Mouse (Mus musculus) c-Kit-positive CD71-positive TER-119-negative erythroid progenitor cells, embryonic 14.5 days (primary cell): ENCODE data around the gene Adamts1.

Experiments used
- DNase-seq: peaks from one replicate; pipeline ENCODE4 v3.0.0-alpha.2; 2013; ENCODE audit warnings: low read depth

Adamts1 gene

DNA sequence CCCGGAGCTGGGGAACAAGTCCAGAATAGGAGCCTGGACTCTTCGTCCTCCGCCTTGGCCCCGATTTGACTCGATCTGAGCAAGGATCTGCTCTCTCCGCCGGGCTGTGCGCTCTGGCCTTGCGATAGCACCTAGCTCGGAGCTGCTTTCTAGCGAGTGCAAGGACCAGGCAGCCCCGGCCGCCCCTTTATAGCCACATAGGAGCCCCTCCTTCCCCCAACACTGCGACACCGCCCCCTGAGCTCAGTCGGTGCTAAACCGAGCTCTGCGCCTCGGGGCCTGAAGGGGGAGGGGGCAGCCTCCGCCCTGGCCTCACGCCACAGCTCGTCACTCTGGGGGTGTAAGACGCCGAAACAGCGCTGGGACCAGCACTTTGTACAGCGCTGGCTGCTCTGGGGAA lies at the start of gene Adamts1:
Gene Adamts1 (minus strand): TSS at position 160 of the 400 bp plus-strand sequence.
- no peak for DNase-seq

DNA sequence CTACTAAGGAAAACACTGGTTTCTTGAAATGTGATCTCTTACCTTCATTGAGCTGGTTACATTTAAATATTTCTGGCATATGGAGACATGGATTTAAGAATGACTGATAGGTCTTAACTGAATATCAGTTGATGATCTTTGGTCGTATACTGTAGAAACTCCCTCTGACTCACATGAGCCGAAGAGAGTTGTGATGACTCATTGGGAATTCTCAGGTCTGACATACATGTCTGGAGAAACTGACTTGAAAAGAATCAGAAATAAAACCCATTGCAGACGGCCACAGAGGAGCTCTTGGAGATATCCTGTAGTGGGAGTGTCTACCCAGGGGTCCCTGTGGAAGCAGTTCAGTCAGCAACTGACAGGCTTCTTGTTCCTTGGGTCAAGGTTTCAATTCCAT lies 24.2 kb upstream of the Adamts1 start:
- no peak for DNase-seq

DNA sequence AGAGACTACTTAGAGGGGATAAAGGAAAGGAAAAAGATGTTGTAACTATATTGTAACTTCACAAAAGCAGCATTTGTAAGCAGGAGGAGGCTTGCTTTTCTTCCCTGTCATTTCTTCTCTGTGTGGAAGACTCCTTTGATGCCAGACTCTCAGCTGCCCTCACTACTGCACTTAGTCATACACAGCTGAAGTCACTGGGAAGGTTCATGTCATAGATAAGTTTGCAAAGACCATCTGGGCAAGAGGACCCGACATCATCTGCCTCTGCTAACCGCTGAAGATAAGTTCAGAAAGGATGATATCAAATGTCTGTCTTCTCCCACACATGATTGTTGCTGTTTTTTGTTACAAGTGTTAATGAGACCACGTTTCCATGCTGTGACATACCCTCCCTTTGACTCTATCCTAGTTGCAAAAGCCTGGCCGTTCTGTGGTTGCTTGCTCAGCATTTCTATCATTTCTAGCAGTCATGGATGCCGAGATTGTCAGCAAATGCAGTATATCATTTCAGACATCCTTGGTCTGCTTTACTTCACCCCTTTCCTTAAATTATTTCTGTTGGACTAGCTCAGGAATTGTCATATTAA lies 19.5 kb upstream of the Adamts1 start:
- no peak for DNase-seq

DNA sequence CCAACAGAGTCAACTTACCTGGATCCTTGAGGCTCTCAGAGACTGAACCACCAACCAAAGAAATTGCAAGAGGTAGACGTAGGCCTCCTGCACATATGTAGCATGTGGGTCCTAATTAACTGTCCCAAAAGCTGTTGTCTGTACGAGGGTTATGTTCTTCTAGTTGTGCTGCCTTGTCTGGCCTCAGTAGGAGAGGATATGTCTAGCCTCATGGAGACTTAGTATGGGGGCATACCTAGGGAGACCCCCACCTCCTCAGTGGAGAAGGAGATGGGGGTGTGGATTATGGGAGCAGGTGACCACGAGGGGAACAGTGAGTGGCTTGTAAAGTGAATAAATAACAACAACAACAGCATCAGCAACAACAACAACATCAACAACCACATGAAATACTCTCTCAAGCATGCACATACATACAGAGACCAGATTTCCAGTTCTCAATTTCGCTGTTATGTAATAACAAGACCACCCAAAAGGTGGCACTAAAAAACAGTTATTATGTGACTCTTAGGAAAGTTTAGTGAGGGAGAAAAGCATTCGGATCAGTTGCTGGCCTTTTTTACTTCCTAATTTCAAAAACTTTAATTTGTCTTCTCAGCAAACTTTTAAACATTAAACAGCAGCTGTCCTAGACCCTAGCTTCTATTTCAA lies 17.0 kb upstream of the Adamts1 start:
- no peak for DNase-seq

DNA sequence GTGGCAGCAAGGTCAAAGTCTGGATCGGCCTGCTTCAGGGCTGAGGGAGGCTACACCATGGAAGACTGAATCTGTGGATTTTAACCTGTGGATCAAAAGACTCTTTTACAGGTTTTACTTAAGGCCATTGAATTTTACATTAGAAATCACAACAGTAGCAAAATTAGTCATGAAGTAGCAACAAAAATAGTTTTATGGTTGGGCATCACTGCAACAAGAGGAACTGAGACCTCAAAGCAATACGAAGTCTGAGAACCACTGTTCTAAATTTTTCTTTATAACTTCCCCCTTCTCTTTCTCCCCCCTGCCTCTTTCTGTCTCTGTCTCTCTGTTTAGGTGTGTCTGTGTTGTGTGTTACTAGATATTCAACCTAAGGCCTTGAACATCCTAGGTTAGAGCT lies 11.2 kb upstream of the Adamts1 start:
- no peak for DNase-seq

DNA sequence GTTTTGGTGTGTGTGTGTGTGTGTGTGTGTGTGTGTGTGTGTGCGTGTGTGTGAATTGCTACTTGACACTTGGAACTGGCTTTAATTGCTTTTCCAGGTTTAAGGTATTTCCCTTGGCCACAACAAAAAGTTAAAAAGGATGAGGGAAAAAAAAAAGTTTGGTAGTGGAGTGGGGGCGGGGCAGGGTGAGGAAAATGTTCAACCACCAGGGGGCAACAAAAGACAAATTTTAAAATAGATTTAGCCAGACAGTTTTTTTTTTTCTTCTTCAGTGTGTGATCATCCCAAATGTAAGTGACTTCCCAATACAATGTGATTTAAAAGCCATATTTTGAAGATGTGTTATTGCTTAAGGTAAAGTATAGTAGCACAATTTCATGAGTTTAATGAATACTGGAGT lies 4.7 kb upstream of the Adamts1 start:
- no peak for DNase-seq

DNA sequence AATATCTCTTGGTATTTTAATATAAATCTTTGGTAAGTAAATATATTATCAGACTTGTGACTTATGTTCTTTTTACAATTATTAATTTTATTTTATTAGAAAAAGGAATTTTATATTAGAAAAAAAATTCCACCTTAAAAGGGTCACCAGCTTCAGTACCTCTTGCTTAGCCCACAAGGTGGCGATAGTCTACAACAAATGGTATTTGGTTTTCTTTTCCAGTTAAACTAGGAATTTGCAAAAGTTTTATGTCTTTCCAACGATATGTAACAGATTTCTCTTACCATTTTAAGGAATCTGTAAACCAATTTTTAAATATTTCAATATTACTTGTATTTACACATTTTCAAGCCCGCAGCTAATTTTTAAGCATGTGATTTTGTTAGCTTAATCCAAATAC lies 4.2 kb upstream of the Adamts1 start:
- no peak for DNase-seq

DNA sequence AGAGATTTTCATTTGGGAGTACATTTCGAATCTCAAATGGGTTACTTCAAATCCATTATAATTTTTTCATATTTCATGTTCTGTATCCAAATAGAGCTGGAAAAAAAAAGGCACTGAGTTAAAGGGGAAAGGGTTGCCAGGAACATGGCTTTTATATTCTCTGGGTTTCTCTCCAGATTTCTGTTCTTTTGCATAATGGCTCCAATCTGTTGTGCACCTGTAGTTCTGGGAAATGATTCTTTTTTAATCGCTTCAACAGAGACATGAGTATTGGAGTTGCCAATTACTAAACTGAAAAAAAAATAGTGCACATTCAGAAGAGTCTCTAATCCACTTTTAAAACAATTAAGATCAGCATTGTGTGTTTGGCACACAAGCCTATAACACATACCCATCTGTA lies 2.7 kb upstream of the Adamts1 start:
- DNase-seq = no peak

DNA sequence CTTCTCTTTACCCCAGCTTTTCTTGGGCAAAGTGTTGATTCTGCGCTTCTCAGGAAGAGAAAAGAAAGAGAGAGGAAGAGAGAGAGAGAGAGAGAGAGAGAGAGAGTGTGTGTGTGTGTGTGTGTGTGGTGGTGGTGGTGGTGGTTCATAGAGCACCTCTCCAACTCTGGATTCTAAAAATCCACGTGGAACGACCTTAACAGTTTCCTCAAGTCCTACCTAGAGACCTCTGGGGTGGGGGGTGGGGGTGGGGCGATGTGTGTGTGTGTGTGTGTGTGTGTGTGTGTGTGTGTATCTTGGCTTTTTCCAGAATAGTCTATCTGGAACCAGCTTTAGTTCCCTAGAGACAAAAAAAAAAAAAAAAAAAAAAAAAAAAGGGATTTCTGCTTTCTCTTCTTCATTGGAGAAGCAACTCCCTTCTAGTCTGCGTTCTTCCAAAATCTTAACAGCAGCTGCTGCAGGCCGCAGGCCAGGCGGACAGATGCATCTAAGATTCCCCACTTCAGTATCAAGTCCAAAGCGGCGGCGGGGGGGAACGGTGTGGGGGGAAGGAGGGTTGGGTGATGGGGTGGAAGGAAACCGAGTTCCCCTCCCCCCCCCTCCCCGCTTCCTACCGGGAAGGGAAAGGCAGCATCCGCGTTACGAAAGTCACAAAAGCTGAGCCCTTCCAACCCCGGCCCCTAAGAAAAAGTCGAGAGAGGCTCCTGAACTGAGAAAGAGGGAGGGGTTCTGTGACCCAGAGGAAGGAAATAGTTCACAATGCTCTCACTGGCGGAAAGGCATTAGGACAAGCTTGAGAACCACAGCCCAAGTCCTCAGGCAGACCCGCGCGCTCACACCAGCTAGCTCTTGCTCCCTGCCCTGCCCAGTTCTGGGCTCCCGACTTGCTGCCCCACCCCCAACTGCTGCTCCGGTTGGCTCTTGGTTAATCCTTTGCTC lies 969 bp upstream of the Adamts1 start:
- DNase-seq = no peak

DNA sequence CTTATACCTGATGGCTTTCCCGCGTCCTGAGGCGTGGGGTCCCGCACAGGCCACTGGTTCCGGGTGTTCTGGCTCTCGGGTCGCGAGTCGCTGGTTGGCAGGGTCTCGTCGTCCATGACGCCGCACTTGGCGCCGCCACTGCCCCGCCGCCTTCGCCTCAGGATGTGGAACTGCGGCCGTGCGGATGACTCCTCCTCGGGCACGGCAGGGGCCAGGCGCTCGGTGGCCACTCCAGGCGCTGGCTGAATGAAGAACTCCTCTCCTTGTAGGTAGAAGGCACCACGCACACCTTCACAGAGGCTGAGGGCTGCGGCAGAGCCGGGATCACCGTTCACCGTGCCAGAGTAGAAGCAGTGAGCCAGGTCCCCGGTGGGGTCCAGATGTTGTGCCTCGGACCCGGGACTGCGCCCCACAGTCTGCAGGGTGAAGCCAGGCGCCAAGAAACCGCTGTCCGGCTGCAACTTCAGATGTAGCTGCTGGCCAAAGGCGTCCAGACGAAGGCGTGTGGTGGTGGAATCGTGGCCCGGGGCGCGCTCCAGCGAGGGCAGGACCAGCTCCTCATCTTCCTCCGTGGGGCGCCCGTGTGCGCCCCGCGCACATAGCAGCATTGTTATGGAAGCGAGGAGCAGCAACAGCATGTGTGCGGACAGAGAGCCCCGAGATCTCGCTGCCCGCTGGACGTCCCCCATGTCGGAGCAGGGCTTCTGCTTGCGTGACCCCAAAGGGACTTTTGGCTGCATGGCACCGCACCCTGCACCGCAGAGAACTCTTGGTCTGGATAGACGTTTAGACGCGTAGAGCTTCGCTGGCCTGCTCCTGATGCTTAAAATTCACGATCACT lies 722 bp downstream of the Adamts1 start:
- DNase-seq = no peak

DNA sequence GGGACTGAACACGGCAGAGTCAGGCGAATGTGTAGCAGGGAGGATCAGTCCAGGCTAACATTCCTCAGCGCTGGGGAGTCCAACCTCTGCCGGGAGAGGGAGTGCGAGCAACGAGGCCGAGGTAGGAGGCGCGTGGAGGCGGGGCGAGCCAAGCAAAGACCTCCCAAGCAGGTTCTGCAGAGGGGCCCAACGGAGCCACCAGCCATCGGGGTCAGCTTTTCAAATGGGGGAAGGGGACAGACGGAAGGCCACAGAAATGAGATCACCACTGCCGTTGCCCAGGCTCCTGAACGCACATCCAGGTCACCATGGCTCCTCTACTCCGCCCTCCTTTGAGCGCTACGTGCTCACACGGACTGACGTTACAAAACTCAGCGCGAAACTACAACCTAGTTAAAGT lies 1.7 kb downstream of the Adamts1 start:
- no peak for DNase-seq

DNA sequence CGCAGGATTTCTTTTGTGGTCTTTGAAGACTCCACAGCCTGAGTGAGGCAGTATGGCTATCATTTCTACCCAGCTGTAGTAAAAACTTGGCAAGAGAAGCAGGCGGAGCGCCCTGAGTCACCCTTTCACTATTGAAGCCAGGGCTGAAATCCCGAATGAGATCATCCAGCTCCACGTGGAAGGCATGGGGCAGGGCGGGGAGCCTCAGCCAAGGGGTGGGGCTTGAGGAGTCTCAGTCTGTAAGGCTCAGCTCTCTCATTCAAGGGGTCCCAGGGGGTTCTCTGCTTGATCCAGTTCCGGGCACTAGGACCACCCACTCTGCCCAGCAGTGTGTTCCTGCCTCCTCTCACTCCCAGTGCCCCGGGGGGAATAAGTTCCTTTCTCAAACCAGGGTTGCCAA lies 2.2 kb downstream of the Adamts1 start:
- no peak for DNase-seq

DNA sequence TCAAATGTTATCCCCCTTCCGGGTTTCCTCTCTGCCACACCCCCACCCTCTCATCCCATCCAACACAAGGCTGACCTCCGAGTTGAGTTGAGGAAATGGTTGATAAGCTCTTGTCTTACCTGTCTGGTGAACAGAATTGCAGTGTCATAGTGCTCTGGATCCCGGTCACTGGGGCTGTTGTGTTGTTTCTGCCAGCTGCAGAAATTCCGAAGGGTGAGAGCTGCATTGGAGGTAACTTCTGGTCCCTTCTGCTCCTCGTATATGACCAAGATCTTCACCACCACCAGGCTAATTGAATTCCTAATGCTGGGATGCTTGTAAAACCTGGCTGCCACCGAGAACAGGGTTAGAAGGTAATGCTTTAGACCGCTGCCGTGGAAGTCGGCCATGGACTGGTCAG lies 2.9 kb downstream of the Adamts1 start:
- DNase-seq = no peak

DNA sequence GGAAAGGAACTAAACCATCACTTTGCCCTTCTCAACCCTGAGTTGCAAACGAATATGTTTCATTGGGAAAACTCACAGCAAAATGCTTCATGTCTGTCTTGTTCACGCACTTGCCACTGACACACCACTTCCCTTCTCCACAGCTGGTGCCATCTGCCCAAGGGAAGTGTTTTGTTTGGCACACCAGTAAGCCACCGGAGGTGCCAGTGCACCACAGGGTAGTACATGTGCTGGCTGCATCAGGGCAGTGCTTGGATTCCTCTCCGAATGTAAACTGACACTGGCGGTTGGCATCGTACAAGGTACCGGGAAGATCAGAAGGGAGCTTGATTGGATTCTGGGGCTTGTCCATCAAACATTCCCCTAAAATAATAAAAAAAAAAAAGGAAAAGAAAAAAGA lies 4.6 kb downstream of the Adamts1 start:
- no peak for DNase-seq

DNA sequence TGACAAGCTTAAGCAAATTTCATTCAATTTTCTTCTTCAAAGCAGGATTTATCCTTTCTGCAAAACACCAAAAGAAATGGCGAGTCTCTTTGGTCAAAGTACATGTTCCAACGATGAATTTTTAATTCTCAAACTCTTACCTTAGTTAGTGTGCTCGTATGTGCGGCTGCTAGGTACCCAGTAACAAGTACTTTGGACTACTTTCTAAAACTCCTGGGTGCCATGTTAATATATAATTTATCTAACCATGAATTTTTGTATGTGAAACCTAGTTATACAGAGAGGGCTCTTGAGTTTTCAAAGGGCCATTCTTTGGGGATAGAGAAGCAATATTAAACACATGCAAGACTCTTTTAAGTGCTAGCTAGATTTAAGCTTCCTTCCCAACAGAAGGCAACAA lies 5.8 kb downstream of the Adamts1 start:
- DNase-seq = no peak

DNA sequence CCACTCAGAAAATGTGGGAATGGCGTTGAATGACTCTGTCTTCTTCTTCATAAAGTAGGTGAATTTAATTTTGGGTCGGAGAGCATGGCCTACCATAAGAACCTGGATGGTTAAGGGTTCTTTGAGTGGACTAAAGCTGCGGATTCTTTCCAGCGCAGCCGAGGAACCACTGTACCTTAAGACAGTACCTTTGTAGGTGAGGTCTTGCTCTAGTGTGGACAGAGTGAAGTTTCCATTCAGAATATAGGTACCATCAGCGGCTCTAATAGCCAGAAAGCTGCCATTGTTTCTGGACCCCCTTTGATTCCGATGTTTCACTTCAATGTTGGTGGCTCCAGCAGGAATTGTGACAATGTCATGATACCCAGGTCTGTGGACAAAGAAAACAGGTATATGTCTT lies 7.2 kb downstream of the Adamts1 start:
- no peak for DNase-seq

DNA sequence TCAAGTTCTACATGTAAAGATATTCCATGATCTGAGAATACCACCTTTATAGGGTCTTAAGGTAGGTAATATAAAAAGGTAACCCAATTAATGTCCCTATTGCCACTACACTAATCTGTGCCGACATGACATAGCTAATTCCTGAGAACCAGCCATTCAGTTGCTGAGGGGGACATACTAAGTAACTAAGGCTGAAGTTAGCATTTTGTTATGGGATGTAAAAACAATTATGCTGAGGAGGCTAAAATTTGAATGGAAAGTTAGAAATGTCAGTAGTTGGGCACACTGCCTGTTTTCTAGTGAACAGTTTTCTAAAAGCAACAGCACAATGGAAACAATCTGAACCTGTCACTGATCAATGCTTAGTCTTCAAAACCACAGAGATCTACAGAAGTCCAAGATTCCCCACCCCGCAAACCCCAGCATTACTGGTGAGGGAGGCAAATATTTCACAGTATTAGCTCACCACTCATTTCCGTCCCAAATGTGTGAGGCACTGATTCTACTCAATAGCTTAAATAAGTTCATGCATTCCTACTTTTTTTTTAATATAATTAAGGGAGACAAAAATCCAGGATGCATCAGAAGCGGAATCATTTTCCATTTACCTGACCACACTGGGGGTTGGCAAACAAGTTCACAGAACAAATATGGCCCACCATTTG lies 9.6 kb downstream of the Adamts1 start:
- DNase-seq = no peak

DNA sequence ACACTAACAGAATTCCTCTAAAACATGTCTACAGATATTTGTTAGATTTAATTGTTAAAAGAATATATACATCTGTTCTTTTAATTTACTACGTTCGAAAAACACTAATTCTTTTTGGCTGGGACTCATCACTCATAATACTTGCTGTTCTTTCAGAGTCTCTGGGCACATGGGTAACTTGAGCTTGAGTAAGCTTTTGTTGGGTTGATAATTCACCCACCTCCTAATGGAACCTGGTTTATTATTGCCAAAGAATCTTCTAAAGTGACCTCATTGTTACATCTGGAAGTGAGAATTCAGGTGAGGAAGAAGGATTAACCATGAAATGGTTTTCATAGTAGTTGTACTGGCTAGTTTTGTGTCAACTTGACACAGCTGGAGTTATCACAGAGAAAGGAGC lies 21.8 kb downstream of the Adamts1 start:
- no peak for DNase-seq

DNA sequence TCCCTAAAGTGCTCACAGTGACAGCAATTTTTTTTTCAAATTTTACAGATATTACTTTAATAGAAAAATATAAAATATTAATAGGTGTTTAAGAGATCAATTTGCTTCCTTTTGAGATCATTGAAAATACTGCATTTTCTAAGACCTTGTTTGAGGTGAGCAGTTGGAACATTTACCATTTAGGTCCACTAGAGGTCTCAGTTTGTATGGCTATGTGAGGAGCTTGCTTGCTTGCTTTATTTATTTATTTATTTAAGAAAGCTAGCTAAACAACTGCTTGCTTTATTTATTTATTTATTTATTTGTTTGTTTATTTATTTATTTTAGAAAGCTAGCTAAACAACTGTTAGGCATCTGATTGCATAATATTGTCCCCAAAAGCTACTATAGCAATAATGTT lies 23.1 kb downstream of the Adamts1 start:
- DNase-seq = no peak

DNA sequence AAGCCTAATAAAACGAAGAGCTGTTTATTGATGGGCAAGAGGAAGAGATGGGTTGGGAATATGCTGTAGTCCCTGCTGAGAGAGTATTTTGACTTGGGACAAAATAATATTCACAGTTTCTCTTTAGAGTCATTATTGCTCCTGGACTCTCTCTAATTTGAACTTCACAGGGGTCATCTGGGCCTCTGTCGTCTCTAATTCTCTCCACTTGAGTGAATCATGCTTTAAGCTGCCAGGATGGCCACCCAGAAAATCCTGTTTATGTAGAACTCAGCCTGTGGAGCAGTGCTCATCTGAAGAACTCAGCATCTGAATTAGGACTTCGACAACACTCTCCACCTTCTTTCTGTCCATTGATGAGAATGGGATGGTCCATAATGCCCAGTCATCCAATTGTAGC lies 30.6 kb downstream of the Adamts1 start:
- no peak for DNase-seq

DNA sequence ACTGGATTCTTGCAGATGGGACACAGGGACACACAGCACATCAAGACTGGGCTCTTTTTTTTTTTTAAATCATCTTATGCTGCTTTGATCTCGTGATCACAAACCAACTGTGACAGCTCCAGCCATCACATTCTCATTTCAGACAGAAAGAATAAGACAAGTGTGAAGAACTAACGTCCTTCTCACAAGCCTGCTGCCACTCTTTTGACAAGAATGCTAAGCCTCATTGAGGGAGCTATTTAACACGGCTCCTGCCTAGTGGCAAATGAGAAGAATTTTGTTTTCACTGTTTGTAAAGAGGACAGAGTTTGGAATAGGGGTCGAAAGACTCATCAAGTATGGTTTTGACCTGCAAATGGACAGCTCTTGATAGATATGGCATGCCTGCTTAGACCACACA lies 35.6 kb downstream of the Adamts1 start:
- no peak for DNase-seq

DNA sequence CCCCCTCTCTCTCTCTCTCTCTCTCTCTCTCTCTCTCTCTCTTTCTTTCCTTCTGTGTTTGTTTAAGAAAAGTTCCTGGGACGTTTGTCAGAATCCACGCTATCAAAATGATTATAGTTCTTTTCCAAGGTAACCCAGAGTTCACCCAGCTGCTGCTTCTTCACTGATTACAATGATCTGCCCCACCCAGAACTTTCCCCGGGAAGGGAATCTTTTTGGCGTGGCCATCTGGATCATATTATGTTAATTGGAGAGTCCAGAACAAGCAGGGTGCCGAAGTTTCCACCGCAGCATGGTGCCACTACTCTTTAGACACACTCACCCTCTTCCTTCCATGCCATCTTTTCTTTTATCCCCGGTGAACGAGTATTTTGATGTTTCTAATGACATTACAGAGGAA lies 37.2 kb downstream of the Adamts1 start:
- no peak for DNase-seq
